Mouse (Mus musculus) urinary bladder, postnatal 36 days (tissue): ENCODE data around the gene Ssmem1.
A peak's percentile ranks its signal among the peaks of the same experiment; 100 is the strongest.

Source experiments
- DNase-seq, 2 experiments: peaks; one replicate each; pipeline ENCODE4 v3.0.0; 2022; ENCODE audit warnings: low spot score in 2 of 2, mixed read lengths in 1 of 2

Gene Ssmem1

GRCm38 (mm10) chr6:30509265-30510239 lies at the start of gene Ssmem1, which contains the start of gene Tmem209:
Ssmem1 (plus strand) TSS chr6:30509849.
Tmem209 (minus strand) TSS chr6:30509783.
- peak; percentile 99 to 100 for DNase-seq

- no peak for DNase-seq
Measured at GRCm38 (mm10) chr6:30460750-30461446, 48.8 kb upstream of the Ssmem1 start.

GRCm38 (mm10) chr6:30461755-30462344 lies 47.8 kb upstream of the Ssmem1 start:
- no peak for DNase-seq

GRCm38 (mm10) chr6:30462822-30463221 lies 46.8 kb upstream of the Ssmem1 start:
- DNase-seq, result peak; percentile 43 to 50

GRCm38 (mm10) chr6:30465586-30465985 lies 44.1 kb upstream of the Ssmem1 start:
- DNase-seq, result no peak

- no peak for DNase-seq
Measured at GRCm38 (mm10) chr6:30468058-30468457, 41.6 kb upstream of the Ssmem1 start.

- DNase-seq, result peak in 1 of 2 experiments; percentile 20
Measured at GRCm38 (mm10) chr6:30468684-30469083, 41.0 kb upstream of the Ssmem1 start.

- DNase-seq, result peak in 1 of 2 experiments; percentile 23
Measured at GRCm38 (mm10) chr6:30469370-30469769, 40.3 kb upstream of the Ssmem1 start.

- no peak for DNase-seq
Measured at GRCm38 (mm10) chr6:30471706-30472105, 37.9 kb upstream of the Ssmem1 start.

- DNase-seq, result no peak
Measured at GRCm38 (mm10) chr6:30476025-30476765, 33.5 kb upstream of the Ssmem1 start.

- DNase-seq, result no peak
Measured at GRCm38 (mm10) chr6:30477210-30477714, 32.4 kb upstream of the Ssmem1 start.

GRCm38 (mm10) chr6:30477784-30478183 lies 31.9 kb upstream of the Ssmem1 start:
- no peak for DNase-seq

GRCm38 (mm10) chr6:30479418-30479817 lies 30.2 kb upstream of the Ssmem1 start:
- DNase-seq, result no peak

- DNase-seq, result no peak
Measured at GRCm38 (mm10) chr6:30482908-30483307, 26.7 kb upstream of the Ssmem1 start.

GRCm38 (mm10) chr6:30486504-30486903 lies 23.1 kb upstream of the Ssmem1 start:
- no peak for DNase-seq

GRCm38 (mm10) chr6:30499049-30499448 lies 10.6 kb upstream of the Ssmem1 start:
- no peak for DNase-seq

- no peak for DNase-seq
Measured at GRCm38 (mm10) chr6:30508824-30509223, 825 bp upstream of the Ssmem1 start.

GRCm38 (mm10) chr6:30510291-30510690 lies 642 bp downstream of the Ssmem1 start:
- DNase-seq, result no peak

- DNase-seq, result no peak
Measured at GRCm38 (mm10) chr6:30514242-30514641, 4.6 kb downstream of the Ssmem1 start.

- DNase-seq, result no peak
Measured at GRCm38 (mm10) chr6:30520400-30520799, 10.8 kb downstream of the Ssmem1 start.
